Mouse (Mus musculus): ENCODE results near the gene Zmat3. TPM values are rescaled to one million over a fixed set of nuclear protein-coding genes. Genes with fewer than 3 reads are reported as not detected.

Gene Zmat3
- polyA plus RNA-seq, 1 experiment = 11.3 TPM

DNA sequence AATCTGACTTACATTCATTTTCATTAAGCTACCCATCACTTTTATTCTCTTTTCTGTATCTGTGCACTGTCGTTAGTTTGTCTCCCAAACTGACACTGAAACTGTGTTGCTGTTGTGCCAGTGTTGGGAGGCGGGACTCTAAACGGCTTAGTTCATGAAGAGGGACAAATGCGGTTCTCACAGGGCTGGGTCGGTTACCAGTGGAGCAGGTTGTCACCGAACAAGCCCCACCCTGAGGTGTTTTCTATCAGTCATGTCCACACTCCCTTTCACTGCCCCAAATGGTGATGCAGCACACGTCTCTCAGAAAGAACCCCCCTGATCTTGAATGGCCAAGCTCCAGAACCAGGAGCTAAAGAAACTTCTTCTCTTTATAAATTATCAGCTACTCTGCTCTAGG, 6.1 kb upstream of the Zmat3 start:
- DNase-seq (ENCODE audit: low spot score) = no peak

DNA sequence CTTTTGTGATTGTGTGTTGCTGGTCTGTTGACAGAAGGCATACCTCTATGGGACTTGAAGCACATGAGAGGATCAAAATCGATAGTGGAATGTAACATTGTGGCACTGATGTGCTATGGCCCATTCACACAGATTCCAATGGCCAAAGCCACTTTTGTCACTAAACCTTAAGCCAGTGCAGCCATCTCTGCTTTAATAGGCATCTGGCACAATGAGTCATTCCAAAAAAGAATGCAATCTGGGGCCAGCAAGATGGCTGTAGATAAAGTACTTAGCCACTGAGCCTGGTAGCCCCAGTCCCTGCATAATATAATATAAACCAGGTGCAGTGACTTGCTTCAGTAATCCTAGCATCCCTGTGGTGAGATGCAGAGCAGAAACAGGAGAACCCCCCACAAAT, 1.7 kb upstream of the Zmat3 start:
- DNase-seq (ENCODE audit: low spot score) = no peak

DNA sequence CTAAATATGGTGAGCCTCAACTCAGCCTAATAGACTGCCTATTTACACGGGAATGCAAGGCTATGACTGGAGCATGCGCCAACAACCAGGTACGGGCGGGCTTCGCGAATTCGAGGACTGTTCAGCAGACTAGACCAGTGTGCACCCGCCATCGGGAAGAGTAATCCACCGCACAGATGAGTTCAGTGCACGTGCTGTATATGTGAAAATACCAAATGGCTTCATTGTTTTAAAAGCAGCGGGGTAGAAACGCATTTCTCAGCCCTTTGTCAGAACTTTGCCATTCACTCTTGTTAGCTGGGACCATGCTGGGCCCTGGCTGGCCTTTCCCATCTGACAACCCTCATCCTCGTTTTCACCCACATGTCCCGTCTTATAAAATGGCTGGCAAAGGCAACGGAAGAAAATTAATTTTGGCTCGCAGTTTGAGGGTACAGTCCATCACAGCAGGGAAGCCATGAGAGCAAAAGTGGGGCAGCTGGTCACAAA, 476 bp upstream of the Zmat3 start:
- DNase-seq (ENCODE audit: low spot score) = no peak

DNA sequence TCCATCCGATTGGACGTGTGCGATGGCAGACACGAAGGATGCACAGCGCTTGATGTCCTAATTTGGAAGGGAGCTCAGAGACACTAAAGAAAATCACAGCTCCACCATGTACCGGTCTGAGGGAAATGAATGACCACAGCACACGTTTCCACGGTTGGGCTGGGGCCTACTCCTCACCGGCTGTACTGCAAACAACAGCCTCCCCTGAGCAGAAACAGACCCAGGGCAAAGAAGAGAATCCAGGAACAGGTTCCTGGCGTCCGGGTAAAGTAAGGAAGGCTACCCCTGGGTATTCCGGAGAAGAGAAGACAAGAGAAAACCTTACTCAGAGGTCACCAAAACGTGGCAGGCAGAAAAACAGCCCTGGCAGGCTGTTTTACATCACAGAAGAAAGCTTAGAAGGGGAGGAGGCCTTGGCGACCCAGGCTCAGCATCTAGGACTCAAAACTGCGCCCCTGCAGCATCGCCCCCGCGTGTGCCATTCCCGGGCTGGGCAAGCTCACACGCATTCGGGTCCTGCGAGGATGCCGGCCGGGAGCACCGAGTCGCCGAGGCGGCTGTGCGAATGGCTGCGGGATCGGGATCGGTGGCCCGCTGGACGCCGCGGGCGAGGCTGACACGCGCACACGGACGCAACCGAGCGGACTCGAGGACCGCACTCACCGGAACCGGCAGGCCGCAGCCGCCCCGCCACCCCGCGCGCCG, 821 bp downstream of the Zmat3 start:
- DNase-seq (ENCODE audit: low spot score) = no peak

DNA sequence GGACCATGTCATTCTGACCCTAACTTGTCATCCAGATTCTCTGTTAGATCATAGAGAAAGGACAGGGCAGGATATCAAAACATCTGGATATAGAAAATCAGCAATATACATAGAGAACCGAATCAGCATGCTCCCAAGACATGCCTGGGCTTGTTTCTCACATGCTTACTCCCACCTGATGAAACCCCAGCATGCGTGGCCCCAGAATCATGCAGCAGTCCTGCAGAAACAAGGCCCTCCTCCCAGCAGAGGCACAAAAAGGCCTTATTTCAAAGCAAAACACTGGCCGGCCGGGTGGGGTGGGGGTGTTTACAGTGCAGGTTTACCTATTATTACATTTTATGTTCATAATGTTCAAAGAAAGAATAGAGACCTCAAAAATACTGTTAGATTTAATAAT, 1.6 kb downstream of the Zmat3 start:
- no peak for DNase-seq (ENCODE audit: low spot score)

DNA sequence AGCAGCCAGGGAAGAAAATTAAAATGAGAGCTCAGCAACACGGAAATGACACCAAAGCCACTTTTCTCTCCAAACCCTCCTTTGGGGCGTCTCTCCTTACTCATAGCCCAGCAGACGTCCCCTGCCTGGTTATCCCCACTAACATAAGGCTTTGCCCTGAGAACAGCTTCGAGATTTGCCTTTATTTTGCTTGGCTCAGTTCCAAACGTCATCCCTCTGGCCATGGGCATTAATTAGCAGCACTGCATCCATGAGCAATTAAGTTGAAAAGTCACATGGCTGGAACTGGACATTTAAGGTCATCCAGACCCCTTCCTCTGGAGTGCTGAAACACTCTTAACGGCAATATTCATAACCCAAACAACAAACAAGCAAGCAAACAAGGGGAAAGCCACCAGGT, 4.6 kb downstream of the Zmat3 start:
- no peak for DNase-seq (ENCODE audit: low spot score)

DNA sequence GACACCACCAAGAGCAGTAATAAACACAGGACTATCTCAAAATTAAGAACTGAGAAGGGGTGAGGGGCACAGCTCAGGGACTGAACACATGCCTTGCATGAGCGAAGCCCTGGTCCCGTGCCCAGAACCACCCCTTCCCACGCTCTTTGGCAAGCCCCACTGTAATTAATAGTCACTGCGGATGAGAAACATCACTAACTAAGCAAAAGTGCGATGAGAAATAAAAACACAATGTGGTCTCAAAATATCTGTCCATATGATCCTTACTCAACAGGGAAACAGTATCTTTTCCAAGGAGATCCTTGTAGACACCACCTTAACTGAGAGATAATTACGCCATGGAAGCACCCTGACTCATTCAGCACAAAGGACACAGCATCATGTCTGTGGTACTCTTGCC, 17.9 kb downstream of the Zmat3 start:
- DNase-seq (ENCODE audit: low spot score) = no peak

DNA sequence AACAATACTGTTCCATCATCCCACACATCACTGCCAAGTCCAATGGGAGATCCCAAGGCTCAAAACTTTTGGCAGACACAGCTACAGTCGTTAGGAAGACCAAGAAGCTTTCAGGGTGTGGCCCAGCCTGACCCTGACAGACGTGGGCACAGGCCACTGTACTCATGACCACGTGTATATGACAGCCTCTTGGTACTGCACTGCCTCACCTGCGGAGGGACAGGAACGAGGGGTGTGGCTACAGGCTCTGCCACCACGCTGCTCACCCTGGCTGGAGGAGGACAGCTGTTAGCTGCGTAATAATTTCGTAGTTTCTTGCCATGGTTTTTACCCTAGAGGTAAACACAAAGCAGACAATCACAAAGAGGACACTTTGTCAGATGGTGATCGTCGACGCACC, 20.6 kb downstream of the Zmat3 start:
- no peak for DNase-seq (ENCODE audit: low spot score)

DNA sequence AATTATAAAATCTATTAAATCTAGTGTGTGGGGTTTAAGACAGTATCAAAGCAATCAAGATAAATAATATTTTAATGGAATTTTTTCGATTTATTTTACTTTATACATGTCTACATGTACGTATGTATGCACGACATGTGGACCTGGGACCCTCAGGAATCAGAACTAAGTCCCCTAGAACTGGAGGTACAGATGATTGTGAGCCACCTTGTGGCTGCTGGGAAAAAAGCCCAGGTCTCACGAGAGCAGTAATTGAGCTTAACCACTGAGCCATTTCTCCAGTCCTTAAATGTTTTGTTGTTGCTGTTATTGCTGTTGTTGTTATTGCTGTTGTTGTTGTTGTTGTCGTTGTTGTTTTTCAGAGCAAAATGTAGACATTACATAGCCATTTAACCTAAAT, 21.0 kb downstream of the Zmat3 start:
- no peak for DNase-seq (ENCODE audit: low spot score)

DNA sequence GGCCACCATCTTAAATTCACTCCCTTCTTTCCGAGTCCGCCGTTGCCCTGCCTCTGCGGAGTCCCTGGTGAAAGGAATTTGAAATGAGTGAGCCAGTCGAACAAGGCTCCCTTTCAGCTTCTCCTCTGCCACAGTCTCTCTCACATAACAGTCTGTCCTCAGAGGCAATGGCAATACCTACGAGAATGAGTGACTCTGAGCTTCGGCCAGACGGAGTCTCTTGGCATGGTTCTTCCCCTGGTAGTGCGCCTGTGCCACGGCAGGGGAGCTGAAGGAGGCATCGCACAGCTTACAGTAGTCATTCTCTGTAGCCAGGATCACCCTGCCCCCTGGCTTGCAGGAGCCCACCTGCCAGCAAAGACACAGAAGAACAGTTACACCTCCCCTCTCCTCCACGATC, 22.4 kb downstream of the Zmat3 start:
- DNase-seq (ENCODE audit: low spot score) = no peak

DNA sequence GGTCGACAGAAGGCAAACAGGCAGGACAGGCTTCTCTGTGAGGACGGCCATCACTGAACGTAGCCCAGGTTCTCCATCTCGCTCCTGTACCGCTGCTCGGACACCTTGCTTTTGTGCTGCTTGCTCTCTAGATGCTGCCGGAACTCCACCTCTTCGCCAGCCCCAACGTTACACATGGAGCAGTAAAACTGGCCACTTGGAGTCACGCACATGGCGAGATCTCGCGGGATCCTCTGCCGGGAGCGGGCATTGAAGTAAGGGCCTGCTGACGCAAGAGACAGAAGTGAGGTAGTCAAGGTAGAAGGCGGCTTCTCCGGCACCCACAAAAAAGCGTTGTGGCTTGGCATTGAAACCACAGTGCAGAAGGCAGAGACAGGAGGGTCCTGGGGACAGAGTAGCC, 24.4 kb downstream of the Zmat3 start:
- no peak for DNase-seq (ENCODE audit: low spot score)

DNA sequence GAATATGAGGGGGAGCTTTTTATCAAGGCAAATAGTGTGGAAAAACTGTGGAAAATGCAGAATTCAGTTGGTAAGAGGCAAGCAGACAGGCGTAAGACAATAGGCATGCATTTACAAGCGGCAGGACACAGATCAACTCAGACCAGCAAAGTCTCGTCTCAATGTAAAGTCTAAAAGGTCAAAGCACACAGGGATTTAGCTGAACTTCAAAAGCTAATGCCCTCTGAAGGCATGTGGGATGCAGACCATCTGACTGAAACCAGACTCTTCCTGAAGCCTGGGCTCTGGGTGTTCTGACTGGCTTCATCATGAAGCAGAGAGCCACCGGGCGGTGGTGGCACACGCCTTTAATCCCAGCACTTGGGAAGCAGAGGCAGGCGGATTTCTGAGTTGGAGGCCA, 27.6 kb downstream of the Zmat3 start:
- DNase-seq (ENCODE audit: low spot score) = no peak

DNA sequence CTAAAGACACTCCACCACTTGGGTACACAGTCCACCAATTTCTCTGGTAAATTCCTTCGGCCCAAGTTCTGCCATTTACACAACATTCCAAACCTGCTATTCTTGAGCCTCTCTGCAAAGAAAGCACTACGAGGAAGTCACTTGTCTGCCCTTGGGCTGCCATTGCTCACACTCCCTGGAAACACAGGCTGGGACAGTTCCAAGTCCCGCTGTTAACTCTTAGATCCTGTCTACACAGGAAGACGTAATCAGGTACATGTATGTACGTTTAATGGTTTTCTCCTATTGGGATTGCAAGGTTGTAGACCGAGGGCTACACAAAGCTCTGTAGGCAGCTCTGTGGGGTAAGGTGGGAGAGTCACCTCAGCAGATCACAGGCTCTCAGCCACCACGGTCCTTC, 28.0 kb downstream of the Zmat3 start:
- DNase-seq (ENCODE audit: low spot score) = no peak

DNA sequence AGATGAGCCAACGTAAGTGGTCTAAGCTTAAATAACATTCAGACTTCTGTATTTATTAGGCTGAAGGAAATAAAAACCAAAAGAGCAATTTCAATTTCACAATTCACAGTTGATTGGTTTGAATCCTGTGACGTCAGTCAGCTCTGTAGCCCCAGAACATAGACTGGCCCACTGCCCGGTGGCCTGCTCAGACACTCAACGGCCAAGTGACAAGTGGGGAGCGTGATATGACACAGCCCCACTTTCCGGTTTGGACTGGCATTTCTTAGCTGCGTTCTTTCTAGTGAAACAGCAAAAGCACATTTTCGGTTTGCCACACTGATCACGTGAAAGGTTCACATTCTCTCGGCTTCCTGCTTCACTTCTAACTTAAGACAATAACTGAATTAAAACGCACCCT, 30.9 kb downstream of the Zmat3 start:
- no peak for DNase-seq (ENCODE audit: low spot score)

DNA sequence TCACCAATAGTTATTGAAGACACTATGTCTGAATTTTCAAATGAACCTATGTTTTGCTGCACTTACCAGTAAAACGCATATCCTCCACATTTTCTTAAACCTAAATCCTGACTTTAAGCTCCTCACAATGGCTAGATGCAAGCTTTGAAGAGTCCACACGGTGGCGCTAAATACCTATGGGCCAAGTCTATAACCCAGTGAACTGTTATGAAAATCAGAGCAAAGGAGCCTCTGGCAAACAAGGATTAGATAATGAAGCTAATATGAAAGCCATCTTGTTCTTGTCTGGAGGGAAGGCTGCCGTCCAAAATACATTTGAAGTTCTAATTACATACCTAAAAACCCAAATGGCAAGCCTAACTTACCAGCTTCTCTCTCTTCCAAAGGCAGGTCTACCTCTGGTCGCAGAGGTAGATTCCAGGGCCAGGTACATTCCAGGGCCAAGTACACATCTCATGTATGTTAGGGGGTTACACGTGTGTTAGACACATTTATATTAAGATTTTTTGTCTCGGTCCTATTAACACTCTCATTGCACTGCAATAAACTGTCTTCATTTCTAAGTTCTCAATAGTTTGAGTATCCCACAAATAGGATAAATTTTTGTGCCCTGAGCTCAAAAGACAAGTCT, 32.2 kb downstream of the Zmat3 start:
- no peak for DNase-seq (ENCODE audit: low spot score)

DNA sequence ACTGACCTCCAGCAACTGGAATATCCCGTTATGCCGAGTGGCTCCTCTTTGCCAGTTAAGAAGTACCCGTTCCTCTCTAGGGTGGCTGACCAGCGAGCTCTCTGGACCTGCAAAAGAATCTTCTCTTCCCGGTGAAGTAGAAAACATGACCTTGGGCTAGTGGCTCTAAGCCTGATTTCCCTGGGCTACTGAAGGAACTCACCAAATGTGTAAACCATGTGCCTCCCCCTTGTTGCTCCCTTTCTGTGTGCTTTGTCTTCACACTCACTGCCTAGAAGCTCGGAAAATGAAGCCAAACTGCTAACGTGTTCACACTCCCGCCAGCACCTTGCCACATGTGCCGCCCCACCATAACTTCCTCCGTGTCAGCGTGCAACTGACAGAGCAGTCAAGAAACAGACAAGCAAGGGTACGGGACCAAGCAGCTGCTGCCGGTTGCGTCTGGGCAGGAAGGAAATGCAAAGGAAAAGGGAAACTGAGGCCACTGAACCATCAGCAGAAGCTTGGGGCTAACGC, 47.9 kb downstream of the Zmat3 start:
- DNase-seq (ENCODE audit: low spot score) = no peak

DNA sequence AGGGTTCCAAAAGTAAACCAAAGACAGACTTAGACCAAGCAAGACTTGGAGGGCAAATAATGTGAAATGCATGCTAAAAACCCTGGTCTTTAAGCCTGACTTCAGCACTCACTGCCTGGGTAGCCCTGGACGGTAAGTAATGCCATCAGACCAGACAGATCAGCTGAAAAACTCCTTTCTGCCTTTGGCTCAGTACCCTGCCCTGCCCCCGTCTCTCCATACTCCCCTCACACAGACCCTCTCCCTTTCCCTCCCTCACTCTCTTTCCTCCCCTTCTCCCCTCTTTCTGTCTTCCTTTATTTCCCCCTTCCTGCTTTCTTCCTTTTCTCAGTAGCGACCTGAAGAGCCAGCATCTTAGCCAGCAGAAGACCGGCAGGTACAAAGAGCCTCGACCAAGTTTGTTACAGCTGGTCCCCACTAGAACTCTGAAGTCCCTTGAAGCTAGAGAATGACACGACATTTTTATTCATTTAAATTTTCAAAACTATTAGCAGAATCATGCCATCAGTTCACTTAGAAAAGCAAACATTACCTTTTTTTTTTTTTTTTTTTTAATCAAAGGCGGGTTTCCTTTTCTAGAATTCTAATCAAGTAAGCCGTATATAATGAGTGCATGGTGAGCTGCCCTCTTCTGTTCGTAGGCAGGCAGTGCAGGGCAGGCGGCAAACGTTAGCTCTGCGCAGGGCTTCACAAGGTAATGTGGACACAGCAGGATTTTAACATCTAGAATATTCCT, 48.5 kb downstream of the Zmat3 start:
- no peak for DNase-seq (ENCODE audit: low spot score)

DNA sequence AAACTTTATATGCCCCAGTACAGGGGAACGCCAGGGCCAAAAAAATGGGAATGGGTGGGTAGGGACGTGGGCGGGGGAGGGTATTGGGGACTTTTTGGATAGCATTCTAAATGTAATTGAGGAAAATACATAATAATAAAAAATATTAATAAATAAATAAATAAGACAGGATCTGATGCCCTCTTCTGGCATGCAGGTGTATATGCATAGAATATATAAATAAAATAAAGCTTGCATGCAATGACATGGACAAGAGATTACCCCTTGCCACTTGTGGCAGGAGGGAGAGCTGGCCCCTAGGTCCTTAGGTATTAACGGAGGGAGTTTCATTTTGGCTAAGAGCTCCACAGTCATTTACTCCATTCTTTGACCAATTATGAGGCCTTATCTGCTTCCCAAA, 51.1 kb downstream of the Zmat3 start:
- no peak for DNase-seq (ENCODE audit: low spot score)

DNA sequence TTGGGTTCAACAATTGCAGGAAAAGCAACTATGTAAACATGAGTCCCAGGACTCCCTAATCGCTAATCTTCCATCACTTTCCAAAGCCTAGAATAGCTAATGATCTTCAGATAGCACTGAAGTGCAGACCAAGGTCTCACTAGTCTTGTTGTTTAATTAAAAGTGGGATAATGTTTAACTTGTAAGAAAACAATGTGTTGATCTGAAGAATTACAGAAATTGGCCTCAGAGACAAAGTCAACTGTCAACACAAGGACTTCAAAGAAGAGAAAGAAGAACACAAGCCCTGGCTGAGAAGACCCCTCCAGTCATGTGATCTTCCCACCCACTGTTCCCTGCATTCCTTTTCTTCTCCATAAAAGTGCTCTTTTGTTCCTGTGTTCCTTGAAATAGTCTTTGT, 61.6 kb downstream of the Zmat3 start:
- no peak for DNase-seq (ENCODE audit: low spot score)

DNA sequence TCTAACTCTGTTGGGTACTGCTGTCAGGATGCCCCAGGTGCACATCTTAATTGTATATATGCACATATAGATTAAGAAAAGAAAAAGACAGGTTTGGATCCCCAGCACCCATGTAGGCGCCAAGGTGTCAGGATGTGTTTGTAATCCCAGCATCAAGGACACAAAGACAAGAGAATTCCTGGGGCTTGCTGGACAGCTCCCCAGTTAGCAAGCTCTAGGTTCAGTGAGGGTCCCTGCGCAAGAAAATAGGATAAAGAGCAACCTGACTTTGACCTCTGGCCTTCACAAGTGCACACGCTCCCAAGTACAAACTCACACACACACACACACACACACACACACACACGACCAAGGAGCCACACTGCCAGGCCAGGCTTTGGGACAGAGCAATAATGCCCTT, 73.8 kb downstream of the Zmat3 start:
- no peak for DNase-seq (ENCODE audit: low spot score)

Data from urinary bladder, adult 2 months (tissue).